Mouse (Mus musculus) myocyte (in vitro differentiated cells): ENCODE measurements around the gene P2ry6. TPM values are rescaled to one million over a fixed set of nuclear protein-coding genes. Genes with fewer than 3 reads are reported as not detected.

ENCODE experiments used
- H3K27me3 ChIP-seq: one replicate; pipeline ENCODE4 v1.6.1; 2011; ENCODE audit not compliant: control insufficient read depth, insufficient read depth, insufficient read length
- H3K36me3 ChIP-seq: one replicate; pipeline ENCODE4 v1.6.1; 2011; ENCODE audit not compliant: control insufficient read depth, insufficient read depth
- H3K4me2 ChIP-seq: one replicate; pipeline ENCODE4 v1.6.1; 2011; ENCODE audit warnings: low read depth, control low read depth
- H3K4me3 ChIP-seq: one replicate; pipeline ENCODE4 v1.5.1; 2011; ENCODE audit warnings: mild to moderate bottlenecking, control low read depth, moderate library complexity
- H3K79me2 ChIP-seq: one replicate; pipeline ENCODE4 v1.6.1; 2011; ENCODE audit not compliant: control insufficient read depth, insufficient read depth
- H3ac ChIP-seq: one replicate; pipeline ENCODE4 v1.6.1; 2011; ENCODE audit not compliant: control insufficient read depth, insufficient read length
- CEBPB ChIP-seq: IDR thresholded peaks from 2 replicates; pipeline ENCODE4 v1.6.1; 2011; ENCODE audit warnings: mild to moderate bottlenecking, moderate library complexity; ENCODE audit not compliant: poor library complexity, insufficient read depth, severe bottlenecking
- E2F4 ChIP-seq: IDR thresholded peaks from one replicate; pipeline ENCODE4 v1.6.1; 2011; ENCODE audit warnings: mild to moderate bottlenecking, control low read depth, moderate library complexity; ENCODE audit not compliant: insufficient read depth
- MAX ChIP-seq: IDR thresholded peaks from one replicate; pipeline ENCODE4 v1.6.1; 2011; ENCODE audit warnings: low read depth, mild to moderate bottlenecking, control low read depth
- MYOD1 ChIP-seq, 3 experiments: IDR thresholded peaks; one replicate each; pipeline ENCODE4 v1.6.1; 2011; ENCODE audit warnings: control low read depth in 2 of 3, low read depth in 2 of 3, mild to moderate bottlenecking in 2 of 3, moderate library complexity in 1 of 3; ENCODE audit not compliant: insufficient read length in 2 of 3, control insufficient read depth in 1 of 3
- MYOG ChIP-seq, 3 experiments: IDR thresholded peaks; one replicate each; pipeline ENCODE4 v1.6.1; 2011; ENCODE audit warnings: control low read depth in 2 of 3, low read depth in 2 of 3, mild to moderate bottlenecking in 2 of 3; ENCODE audit not compliant: insufficient read length in 2 of 3, control insufficient read depth in 1 of 3, insufficient read depth in 1 of 3
- POLR2A ChIP-seq: IDR thresholded peaks from one replicate; pipeline ENCODE4 v1.6.1; 2011; ENCODE audit warnings: low read depth, mild to moderate bottlenecking, control low read depth, moderate library complexity; ENCODE audit not compliant: insufficient read length
- POLR2AphosphoS2 ChIP-seq: IDR thresholded peaks from one replicate; pipeline ENCODE4 v1.6.1; 2011; ENCODE audit warnings: low read depth, control low read depth; ENCODE audit not compliant: insufficient read length
- REST ChIP-seq: IDR thresholded peaks from one replicate; pipeline ENCODE4 v1.6.1; 2011; ENCODE audit warnings: mild to moderate bottlenecking, control low read depth, moderate library complexity; ENCODE audit not compliant: insufficient read depth, insufficient read length
- SRF ChIP-seq: IDR thresholded peaks from one replicate; pipeline ENCODE4 v1.6.1; 2011; ENCODE audit warnings: low read depth; ENCODE audit not compliant: control insufficient read depth, insufficient read length
- TCF12 ChIP-seq: IDR thresholded peaks from one replicate; pipeline ENCODE4 v1.6.1; 2011; ENCODE audit warnings: mild to moderate bottlenecking, control low read depth; ENCODE audit not compliant: poor library complexity, insufficient read depth, severe bottlenecking
- TCF3 ChIP-seq: IDR thresholded peaks from one replicate; pipeline ENCODE4 v1.6.1; 2011; ENCODE audit warnings: low read depth, control low read depth; ENCODE audit not compliant: insufficient read length
- USF1 ChIP-seq: IDR thresholded peaks from one replicate; pipeline ENCODE4 v1.6.1; 2011; ENCODE audit warnings: low read depth, mild to moderate bottlenecking, control low read depth, moderate library complexity
- polyA plus RNA-seq: library from polyadenylated mRNA; unstranded; fragments of >200 nt; fragmentation: generic; extraction: Trizol; gene quantifications from one replicate; pipeline ENCODE4 v1.2.1, GENCODE M21; 2012; ENCODE audit warnings: missing spikeins

P2ry6 gene
- polyA plus RNA-seq, 1 experiment: 0.13 TPM

- Histone ChIP-seq H3K4me2 (peak within 1 kb of the TSS; percentile 95), H3K27me3 (no peaks in the 10 kb centered on the region), H3K36me3 (no peaks in the 10 kb centered on the region), H3K4me3 (peak within 1 kb of the TSS; percentile 75), H3K79me2 (peaks cover 39% of the 10 kb centered on the region), H3ac (peak within 1 kb of the TSS; percentile 94)
- TF ChIP-seq SRF (no peak), POLR2A (peak; percentile 76), POLR2AphosphoS2 (peak; percentile 60), MYOD1 (IDR thresholded peaks at IDR 0.05; ENCODE audit: control insufficient read depth in 1 of 3, insufficient read length in 2 of 3, low read depth in 2 of 3) (no peak)
Measured at GRCm38 (mm10) chr7:100931926-100932480, 42.4 kb downstream of the P2ry6 start, which contains the start of gene Arhgef17. Arhgef17 (minus strand) TSS chr7:100932107.

GRCm38 (mm10) chr7:100931316-100931925 is 43.0 kb downstream of the P2ry6 start:
- Histone ChIP-seq H3K36me3 (no peaks in the 10 kb centered on the region), H3K79me2 (peaks cover 45% of the 10 kb centered on the region), H3K4me2 (peak overlapping the region; percentile 95), H3K27me3 (no peaks in the 10 kb centered on the region), H3ac (peak overlapping the region; percentile 94), H3K4me3 (peak overlapping the region; percentile 75)
- TF ChIP-seq E2F4 (no peak), TCF12 (no peak), MYOD1 (IDR thresholded peaks at IDR 0.05; ENCODE audit: control insufficient read depth in 1 of 3, insufficient read length in 2 of 3, low read depth in 2 of 3) (peak in 1 of 3 experiments; percentile 22), POLR2A (peak; percentile 54), SRF (no peak), POLR2AphosphoS2 (no peak)

- TF ChIP-seq USF1 (no peak), MYOG (IDR thresholded peaks at IDR 0.05; ENCODE audit: control insufficient read depth in 1 of 3, insufficient read depth in 1 of 3, insufficient read length in 2 of 3, low read depth in 2 of 3) (peak in 1 of 3 experiments; percentile 63), CEBPB (no peak), SRF (no peak), TCF3 (no peak), POLR2AphosphoS2 (peak; percentile 7), E2F4 (no peak), MYOD1 (IDR thresholded peaks at IDR 0.05; ENCODE audit: control insufficient read depth in 1 of 3, insufficient read length in 2 of 3, low read depth in 2 of 3) (peak in 2 of 3 experiments; percentile 1 to 22), TCF12 (no peak), POLR2A (peak; percentile 64)
- Histone ChIP-seq H3K36me3 (no peaks in the 10 kb centered on the region), H3ac (peak overlapping the region; percentile 94), H3K79me2 (peaks cover 51% of the 10 kb centered on the region), H3K27me3 (no peaks in the 10 kb centered on the region), H3K4me3 (peak overlapping the region; percentile 75), H3K4me2 (peak overlapping the region; percentile 97)
Measured at GRCm38 (mm10) chr7:100930619-100931315, 43.7 kb downstream of the P2ry6 start.

- Histone ChIP-seq H3K4me3 (peak overlapping the region; percentile 75), H3K4me2 (peak overlapping the region; percentile 97)
Measured at GRCm38 (mm10) chr7:100929639-100930303, 44.7 kb downstream of the P2ry6 start.

More at GRCm38 (mm10) chr7:100929639-100930303, 44.7 kb downstream of the P2ry6 start:
- Histone ChIP-seq H3ac (peak overlapping the region; percentile 94), H3K79me2 (peaks cover 61% of the 10 kb centered on the region), H3K27me3 (no peaks in the 10 kb centered on the region), H3K36me3 (no peaks in the 10 kb centered on the region)
- TF ChIP-seq MAX (no peak), TCF12 (no peak), MYOG (IDR thresholded peaks at IDR 0.05; ENCODE audit: control insufficient read depth in 1 of 3, insufficient read depth in 1 of 3, insufficient read length in 2 of 3, low read depth in 2 of 3) (no peak), E2F4 (no peak), USF1 (no peak), REST (no peak), MYOD1 (IDR thresholded peaks at IDR 0.05; ENCODE audit: control insufficient read depth in 1 of 3, insufficient read length in 2 of 3, low read depth in 2 of 3) (no peak), CEBPB (no peak), TCF3 (no peak), SRF (no peak), POLR2A (no peak), POLR2AphosphoS2 (no peak)
